Mouse (Mus musculus): ENCODE data around the gene Aicda. TPM values are rescaled to one million over a fixed set of nuclear protein-coding genes. Genes with fewer than 3 reads are reported as not detected.

The Aicda gene
- total RNA-seq, 1 experiment from 2014 or later: not detected

- ATAC-seq (replicated peaks; ENCODE audit: low read depth, poor library complexity, severe bottlenecking): no peak
Measured at GRCm38 (mm10) chr6:122598014-122598413, 44.4 kb downstream of the Aicda start.

- no peak for ATAC-seq (replicated peaks; ENCODE audit: low read depth, poor library complexity, severe bottlenecking)
Measured at GRCm38 (mm10) chr6:122598436-122598835, 44.8 kb downstream of the Aicda start.

GRCm38 (mm10) chr6:122599054-122599737 is 45.6 kb downstream of the Aicda start:
- ATAC-seq (replicated peaks; ENCODE audit: low read depth, poor library complexity, severe bottlenecking): no peak

GRCm38 (mm10) chr6:122600066-122600646 is 46.6 kb downstream of the Aicda start:
- ATAC-seq (replicated peaks; ENCODE audit: low read depth, poor library complexity, severe bottlenecking): no peak

GRCm38 (mm10) chr6:122601031-122601430 is 47.4 kb downstream of the Aicda start:
- ATAC-seq (replicated peaks; ENCODE audit: low read depth, poor library complexity, severe bottlenecking): no peak

- no peak for ATAC-seq (replicated peaks; ENCODE audit: low read depth, poor library complexity, severe bottlenecking)
Measured at GRCm38 (mm10) chr6:122601615-122602014, 48.0 kb downstream of the Aicda start.

- peak; percentile 89 for ATAC-seq (replicated peaks; ENCODE audit: low read depth, poor library complexity, severe bottlenecking)
Measured at GRCm38 (mm10) chr6:122602242-122602991, 48.8 kb downstream of the Aicda start, which contains the start of gene Apobec1. Gene Apobec1, minus strand, starts transcription at chr6:122602444.

- ATAC-seq (replicated peaks; ENCODE audit: low read depth, poor library complexity, severe bottlenecking): peak; percentile 15; the same call in 1 of the 2 replicates
Measured at GRCm38 (mm10) chr6:122602992-122603322, 49.4 kb downstream of the Aicda start.

- peak; percentile 26; the same call in 1 of the 2 replicates for ATAC-seq (replicated peaks; ENCODE audit: low read depth, poor library complexity, severe bottlenecking)
Measured at GRCm38 (mm10) chr6:122604260-122604659, 50.7 kb downstream of the Aicda start.

- no peak for ATAC-seq (replicated peaks; ENCODE audit: low read depth, poor library complexity, severe bottlenecking)
Measured at GRCm38 (mm10) chr6:122605483-122605882, 51.9 kb downstream of the Aicda start.

- no peak for ATAC-seq (replicated peaks; ENCODE audit: low read depth, poor library complexity, severe bottlenecking)
Measured at GRCm38 (mm10) chr6:122606661-122607060, 53.1 kb downstream of the Aicda start.

GRCm38 (mm10) chr6:122607700-122608099 is 54.1 kb downstream of the Aicda start:
- no peak for ATAC-seq (replicated peaks; ENCODE audit: low read depth, poor library complexity, severe bottlenecking)

- no peak for ATAC-seq (replicated peaks; ENCODE audit: low read depth, poor library complexity, severe bottlenecking)
Measured at GRCm38 (mm10) chr6:122608434-122609376, 55.1 kb downstream of the Aicda start.

GRCm38 (mm10) chr6:122609377-122609728 is 55.8 kb downstream of the Aicda start:
- peak; percentile 31 for ATAC-seq (replicated peaks; ENCODE audit: low read depth, poor library complexity, severe bottlenecking)

GRCm38 (mm10) chr6:122609771-122610170 is 56.2 kb downstream of the Aicda start, which contains the start of gene Gdf3:
Gene Gdf3, minus strand, starts transcription at chr6:122610087.
- ATAC-seq (replicated peaks; ENCODE audit: low read depth, poor library complexity, severe bottlenecking): peak; percentile 76

- ATAC-seq (replicated peaks; ENCODE audit: low read depth, poor library complexity, severe bottlenecking): no peak
Measured at GRCm38 (mm10) chr6:122612426-122612825, 58.8 kb downstream of the Aicda start.

All from common myeloid progenitor, adult 5-6 weeks (primary cell).